Mouse (Mus musculus) stomach, postnatal 0 days (tissue): ENCODE measurements around the gene Vgll4.

Experiments used
- CTCF ChIP-seq: IDR thresholded peaks from 2 replicates; pipeline ENCODE4 v1.5.1; 2016; ENCODE audit warnings: antibody characterized with exemption, low read depth, mild to moderate bottlenecking, moderate library complexity
- EP300 ChIP-seq: optimal IDR thresholded peaks from 2 replicates; pipeline ENCODE3; 2016; ENCODE audit warnings: antibody characterized with exemption

- TF ChIP-seq CTCF (no peak), EP300 (no peak)
Measured at GRCm38 (mm10) chr6:114886504-114887361, 83.1 kb downstream of the Vgll4 start.
